Mouse (Mus musculus) CH12.LX (cell line): Measurements from ENCODE around the gene Lhpp. TPM values are rescaled to one million over a fixed set of nuclear protein-coding genes. Genes with fewer than 3 reads are reported as not detected.

Experiments used
- DNase-seq: peaks from one replicate; pipeline ENCODE4 v3.0.0-alpha.2; 2013; ENCODE audit errors: extremely low read depth
- H3K27ac ChIP-seq: 2 replicates; pipeline ENCODE4 v1.5.1; 2012; ENCODE audit warnings: low read depth, mild to moderate bottlenecking, control low read depth, moderate library complexity; ENCODE audit not compliant: insufficient read depth
- H3K27me3 ChIP-seq: replicated peaks from 2 replicates; pipeline ENCODE3; 2012; ENCODE audit warnings: inconsistent platforms
- H3K36me3 ChIP-seq, 2 experiments: replicated peaks in 1 of 2; 2 replicates each; pipeline versions ENCODE3 to v1.6.1; 2012; ENCODE audit warnings: inconsistent platforms in 1 of 2, low read length in 1 of 2, mild to moderate bottlenecking in 1 of 2, mixed read lengths in 1 of 2, moderate library complexity in 1 of 2; ENCODE audit not compliant: control insufficient read depth in 1 of 2, insufficient read depth in 1 of 2
- H3K4me1 ChIP-seq, 2 experiments: 2 replicates each; pipeline ENCODE4 v1.6.1; 2012; ENCODE audit warnings: inconsistent platforms in 1 of 2, moderate library complexity in 1 of 2; ENCODE audit not compliant: insufficient read depth in 2 of 2, control insufficient read depth in 1 of 2
- H3K4me2 ChIP-seq: 2 replicates; pipeline ENCODE4 v1.6.1; 2012; ENCODE audit warnings: low read depth, mild to moderate bottlenecking, control low read depth; ENCODE audit not compliant: poor library complexity, insufficient read depth, severe bottlenecking
- H3K4me3 ChIP-seq, 3 experiments: fragments of 150-350 bp in 1 of 3; sonication (generic) in 1 of 3; replicated peaks in 1 of 3; 2 replicates each; pipeline versions ENCODE3 to v1.5.1; 2011 to 2012; ENCODE audit warnings: low read depth in 2 of 3, low read length in 2 of 3, mild to moderate bottlenecking in 2 of 3, moderate library complexity in 2 of 3, control low read depth in 1 of 3, improper control_type of control experiment in 1 of 3, inconsistent platforms in 1 of 3, mixed read lengths in 1 of 3; ENCODE audit not compliant: poor library complexity in 1 of 3
- H3K79me2 ChIP-seq: replicated peaks from 2 replicates; pipeline ENCODE4 v1.6.1; 2012; ENCODE audit warnings: mild to moderate bottlenecking, moderate library complexity; ENCODE audit not compliant: control insufficient read depth, poor library complexity, insufficient read depth, severe bottlenecking; ENCODE audit errors: extremely low read depth
- H3K9ac ChIP-seq: 2 replicates; pipeline ENCODE4 v1.6.1; 2012; ENCODE audit warnings: low read depth, mild to moderate bottlenecking, control low read depth, moderate library complexity; ENCODE audit not compliant: insufficient read depth
- H3K9me3 ChIP-seq: replicated peaks from 2 replicates; pipeline ENCODE3; 2012; ENCODE audit warnings: low read length, inconsistent platforms, mixed read lengths
- BHLHE40 ChIP-seq: IDR thresholded peaks from 2 replicates; pipeline ENCODE4 v1.6.1; 2011; ENCODE audit warnings: mild to moderate bottlenecking, low read depth, low read length, improper control_type of control experiment
- CTCF ChIP-seq, 2 experiments: IDR thresholded peaks in 1 of 2; conservative IDR thresholded peaks in 1 of 2; 2 replicates each; pipeline ENCODE4 v1.5.1; 2011 to 2012; ENCODE audit warnings: low read depth in 2 of 2, low read length in 2 of 2, improper control_type of control experiment in 1 of 2, inconsistent platforms in 1 of 2, mild to moderate bottlenecking in 1 of 2, moderate library complexity in 1 of 2
- ELF1 ChIP-seq: IDR thresholded peaks from 2 replicates; pipeline ENCODE4 v1.6.1; 2014; ENCODE audit warnings: low read depth, mild to moderate bottlenecking, inconsistent platforms, low read length, improper control_type of control experiment
- EP300 ChIP-seq: IDR thresholded peaks from 2 replicates; pipeline ENCODE4 v1.6.1; 2011; ENCODE audit warnings: low read length, improper control_type of control experiment
- ETS1 ChIP-seq: conservative IDR thresholded peaks from 2 replicates; pipeline ENCODE4 v1.6.1; 2012; ENCODE audit warnings: low read depth, mild to moderate bottlenecking, inconsistent platforms, low read length, improper control_type of control experiment, moderate library complexity
- GABPA ChIP-seq: IDR thresholded peaks from 2 replicates; pipeline ENCODE4 v1.6.1; 2012; ENCODE audit warnings: low read depth, low read length, improper control_type of control experiment, inconsistent platforms; ENCODE audit not compliant: insufficient replicate concordance
- IRF4 ChIP-seq: IDR thresholded peaks from 2 replicates; pipeline ENCODE4 v1.6.1; 2014; ENCODE audit warnings: low read depth, mild to moderate bottlenecking, inconsistent platforms, low read length, improper control_type of control experiment
- JUN ChIP-seq: IDR thresholded peaks from 2 replicates; pipeline ENCODE4 v1.6.1; 2011; ENCODE audit warnings: low read depth, mild to moderate bottlenecking, low read length, improper control_type of control experiment, moderate library complexity; ENCODE audit not compliant: insufficient read depth
- KAT2A ChIP-seq: IDR thresholded peaks from 2 replicates; pipeline ENCODE4 v1.6.1; 2012; ENCODE audit warnings: low read length, improper control_type of control experiment, inconsistent platforms; ENCODE audit not compliant: insufficient replicate concordance
- MAFK ChIP-seq: IDR thresholded peaks from 2 replicates; pipeline ENCODE4 v1.6.1; 2011; ENCODE audit warnings: low read length, improper control_type of control experiment; ENCODE audit not compliant: insufficient replicate concordance
- MAX ChIP-seq: IDR thresholded peaks from 2 replicates; pipeline ENCODE4 v1.6.1; 2011; ENCODE audit warnings: low read length, improper control_type of control experiment
- MAZ ChIP-seq: IDR thresholded peaks from 2 replicates; pipeline ENCODE4 v1.6.1; 2012; ENCODE audit warnings: low read depth, mild to moderate bottlenecking, inconsistent platforms, low read length, improper control_type of control experiment, moderate library complexity
- MEF2A ChIP-seq: IDR thresholded peaks from 2 replicates; pipeline ENCODE4 v1.6.1; 2014; ENCODE audit warnings: low read depth, mild to moderate bottlenecking, inconsistent platforms, low read length, improper control_type of control experiment, borderline replicate concordance
- MYC ChIP-seq: IDR thresholded peaks from 2 replicates; pipeline ENCODE4 v1.6.1; 2011; ENCODE audit warnings: low read depth, mild to moderate bottlenecking, improper control_type of control experiment, low read length
- PAX5 ChIP-seq: IDR thresholded peaks from 2 replicates; pipeline ENCODE4 v1.6.1; 2012; ENCODE audit warnings: low read length, inconsistent platforms, mixed read lengths
- POLR2A ChIP-seq: IDR thresholded peaks from 2 replicates; pipeline ENCODE4 v1.6.1; 2011; ENCODE audit warnings: low read depth, mild to moderate bottlenecking, improper control_type of control experiment, low read length
- RAD21 ChIP-seq: IDR thresholded peaks from 2 replicates; pipeline ENCODE4 v1.6.1; 2011; ENCODE audit warnings: low read depth, mild to moderate bottlenecking, low read length, improper control_type of control experiment, moderate library complexity
- RCOR1 ChIP-seq: conservative IDR thresholded peaks from 2 replicates; pipeline ENCODE4 v1.6.1; 2012; ENCODE audit warnings: low read depth, mild to moderate bottlenecking, inconsistent platforms, low read length, improper control_type of control experiment
- SIN3A ChIP-seq: IDR thresholded peaks from 2 replicates; pipeline ENCODE4 v1.6.1; 2012; ENCODE audit warnings: low read length, improper control_type of control experiment, inconsistent platforms
- SMC3 ChIP-seq: IDR thresholded peaks from 2 replicates; pipeline ENCODE4 v1.6.1; 2011; ENCODE audit warnings: low read depth, low read length, improper control_type of control experiment
- TCF12 ChIP-seq: IDR thresholded peaks from 2 replicates; pipeline ENCODE4 v1.6.1; 2014; ENCODE audit warnings: low read depth, mild to moderate bottlenecking, inconsistent platforms, low read length, improper control_type of control experiment
- USF1 ChIP-seq: IDR thresholded peaks from 2 replicates; pipeline ENCODE4 v1.6.1; 2014; ENCODE audit warnings: low read depth, mild to moderate bottlenecking, inconsistent platforms, low read length, improper control_type of control experiment
- USF2 ChIP-seq: conservative IDR thresholded peaks from 2 replicates; pipeline ENCODE4 v1.6.1; 2011; ENCODE audit warnings: low read depth, low read length, improper control_type of control experiment
- ZC3H11A ChIP-seq: IDR thresholded peaks from 2 replicates; pipeline ENCODE4 v1.6.1; 2012; ENCODE audit warnings: low read depth, mild to moderate bottlenecking, inconsistent platforms, low read length, improper control_type of control experiment
- ZKSCAN1 ChIP-seq: IDR thresholded peaks from 2 replicates; pipeline ENCODE4 v1.6.1; 2012; ENCODE audit warnings: low read depth, inconsistent platforms, low read length, improper control_type of control experiment, borderline replicate concordance
- ZMIZ1 ChIP-seq: IDR thresholded peaks from 2 replicates; pipeline ENCODE4 v1.6.1; 2012; ENCODE audit warnings: low read depth, mild to moderate bottlenecking, inconsistent platforms, low read length, improper control_type of control experiment
- dilution Hi-C: fragments of 300-500 bp; cut with MboI; formaldehyde crosslinking; loops from 2 replicates; pipeline ENCODE4 v1.14.3; 2020; ENCODE audit warnings: low sequenced_read_pairs; ENCODE audit not compliant: extremely low pct_unique_long_range_greater_than_20kb, extremely low pct_ligation_motif_present
- in situ Hi-C: fragments of 300-500 bp; cut with MboI; formaldehyde crosslinking; loops from 3 replicates; pipeline ENCODE4 v1.14.3; 2019; ENCODE audit warnings: low sequenced_read_pairs, low pct_ligation_motif_present, low pct_unique_long_range_greater_than_20kb, mixed read lengths
- polyA plus RNA-seq: library from polyadenylated mRNA; unstranded; fragments of >175 nt; gene quantifications from 2 replicates; pipeline ENCODE4 v1.2.1, GENCODE M21; 2012; ENCODE audit warnings: low read depth; ENCODE audit not compliant: insufficient read length
- total RNA-seq, 2 experiments: library from RNA; depleted of rRNA; stranded (reverse); fragments of 300-350 nt in 1 of 2; fragments of >200 nt in 1 of 2; gene quantifications; 2 replicates each; pipeline ENCODE4 v1.2.3; 2012 to 2014

Gene Lhpp
- total and polyA plus RNA-seq, 3 experiments: 7.8 to 15.4 (median 14.6) TPM

- H3K36me3 ChIP-seq: peaks cover 30 to 50% of the 10 kb centered on the region in 2 experiments
- peaks cover 37% of the 10 kb centered on the region for H3K79me2 ChIP-seq
- no peaks in the 10 kb centered on the region for H3K9me3 ChIP-seq
- in situ Hi-C loops (no loop called here), dilution Hi-C loops (no loop called here)
- no peak for TF ChIP-seq SIN3A
- TF ChIP-seq JUN: no peak
- TF ChIP-seq ZC3H11A: no peak
- TF ChIP-seq MAX: no peak
- TF ChIP-seq TCF12: no peak
- no peak for TF ChIP-seq MAFK
- TF ChIP-seq SMC3: no peak
- no peak for TF ChIP-seq MEF2A
- TF ChIP-seq EP300: no peak
- no peak for TF ChIP-seq ELF1
- TF ChIP-seq GABPA: no peak
- TF ChIP-seq ZMIZ1: no peak
- TF ChIP-seq USF1: no peak
- TF ChIP-seq PAX5: no peak
- TF ChIP-seq CTCF (conservative IDR thresholded peaks at IDR 0.05 in 1 of 2, IDR thresholded peaks at IDR 0.05 in 1 of 2; ENCODE audit: low read depth in 2 of 2, low read length in 2 of 2): no peak
- no peak for TF ChIP-seq KAT2A
- no peak for TF ChIP-seq MAZ
- TF ChIP-seq BHLHE40: no peak
- H3K4me3 ChIP-seq: no peak overlapping the region
- H3K27me3 ChIP-seq: no peaks in the 10 kb centered on the region
- no peak for DNase-seq
- H3K4me1 ChIP-seq: peaks cover 3 to 61% of the 10 kb centered on the region in 2 experiments; a peak in 3 of 4 replicates
- H3K4me2 ChIP-seq: no peak overlapping the region
- H3K9ac ChIP-seq: no peak overlapping the region
- H3K27ac ChIP-seq: no peak overlapping the region
Measured at GRCm38 (mm10) chr7:132570071-132570470, 40.4 kb upstream of the Lhpp start.

DNA sequence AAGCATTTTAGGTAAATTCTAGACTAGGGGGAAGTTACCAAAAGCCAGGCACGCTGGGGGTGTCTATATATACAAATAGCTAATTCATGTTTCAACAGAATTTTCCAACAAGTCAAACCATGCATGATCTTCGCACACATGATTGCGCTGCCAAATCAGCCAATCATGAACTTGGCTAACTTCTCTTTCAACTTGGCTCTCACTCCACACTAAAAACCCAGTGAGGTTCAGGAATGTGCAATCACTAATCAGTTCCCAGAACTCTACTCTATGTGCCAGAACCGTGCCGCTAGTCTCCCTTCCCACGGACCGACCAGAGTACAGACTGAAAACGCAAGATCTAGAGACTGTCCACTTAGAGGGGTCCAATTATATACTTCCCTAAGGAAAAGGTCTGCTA lies 39.0 kb upstream of the Lhpp start:
- DNase-seq: no peak
- no peak overlapping the region for H3K4me2 ChIP-seq
- in situ Hi-C loops: no loop called here
- peaks cover 37% of the 10 kb centered on the region for H3K79me2 ChIP-seq
- no peak overlapping the region for H3K27ac ChIP-seq
- H3K4me1 ChIP-seq: peaks cover 3 to 62% of the 10 kb centered on the region in 2 experiments; a peak in 3 of 4 replicates
- H3K9ac ChIP-seq: no peak overlapping the region
- no peak for TF ChIP-seq ETS1
- no peak for TF ChIP-seq RAD21
- TF ChIP-seq POLR2A: no peak
- TF ChIP-seq MYC: no peak
- no peak for TF ChIP-seq USF2
- TF ChIP-seq SMC3: no peak
- no peak for TF ChIP-seq RCOR1
- no peak for TF ChIP-seq ZKSCAN1
- TF ChIP-seq IRF4: no peak
- no peak for TF ChIP-seq MAFK
- TF ChIP-seq ZMIZ1: no peak
- TF ChIP-seq TCF12: no peak
- no peak for TF ChIP-seq MAX
- H3K27me3 ChIP-seq: no peaks in the 10 kb centered on the region
- H3K36me3 ChIP-seq: peaks cover 27 to 39% of the 10 kb centered on the region in 2 experiments
- no peak overlapping the region for H3K4me3 ChIP-seq
- dilution Hi-C loops: no loop called here
- no peaks in the 10 kb centered on the region for H3K9me3 ChIP-seq
